Mouse (Mus musculus): ENCODE data around the gene Slmap. TPM values are rescaled to one million over a fixed set of nuclear protein-coding genes. Genes with fewer than 3 reads are reported as not detected.
"Not testable (repeated sequence)": the region's sequence is repeated elsewhere in the genome, so short reads cannot be mapped to it uniquely, and the experiment has no call there.

Gene Slmap
- 14.1 and 14.4 TPM in 2 replicates for polyA plus RNA-seq (2015; fragmentation: Nextera tagmentation; extraction: Ambion mirVana)

DNA sequence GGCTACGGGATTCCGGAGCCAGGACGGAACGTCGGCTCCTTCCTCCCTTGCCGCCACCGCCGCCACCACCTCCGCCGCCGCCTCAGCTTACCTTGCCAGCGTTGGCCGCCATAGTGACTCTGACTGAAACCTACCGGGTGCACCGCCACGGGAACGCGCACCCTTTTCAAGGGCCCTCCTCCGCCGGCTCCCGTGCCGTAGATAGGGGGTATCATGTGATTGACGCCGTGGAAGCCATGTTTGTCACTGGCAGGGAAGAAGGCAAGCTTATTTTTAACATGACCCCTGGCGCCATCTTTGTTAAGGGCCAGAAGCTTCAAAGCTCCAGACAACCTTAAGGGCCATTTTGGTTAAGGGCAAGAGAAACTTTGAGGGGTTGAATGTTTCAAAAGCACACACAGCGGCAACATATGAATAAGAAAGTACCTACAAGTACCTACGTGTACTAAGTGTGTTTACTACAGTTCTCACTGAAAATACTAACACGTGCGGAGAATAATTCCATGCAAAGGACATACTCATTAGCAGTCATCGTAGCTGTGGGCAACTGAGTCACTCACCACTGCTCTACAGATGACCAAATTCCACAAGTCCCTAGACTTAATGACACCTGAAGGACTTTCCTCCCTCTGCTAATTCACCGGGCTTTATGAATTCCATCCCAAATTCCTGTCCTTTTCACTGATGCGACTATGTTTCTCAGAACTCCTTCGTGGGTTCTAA, at the start of gene Slmap:
Gene Slmap (minus strand): TSS at position 175 of the 723 bp plus-strand sequence.
- 14% methylated on average over 31 of the region's 33 CpGs for WGBS
- H3K9me3 ChIP-seq = no peaks in the 10 kb centered on the region
- H3K27me3 ChIP-seq = no peaks in the 10 kb centered on the region
- ATAC-seq (ENCODE audit: low FRiP score, low read depth) = peak; percentile 96
- H3K9ac ChIP-seq = peak within 1 kb of the TSS; percentile 94
- H3K4me2 ChIP-seq = peak within 1 kb of the TSS; percentile 79
- H3K27ac ChIP-seq (replicated peaks) = peak within 1 kb of the TSS; percentile 87
- no peaks in the 10 kb centered on the region for H3K36me3 ChIP-seq
- H3K4me1 ChIP-seq (replicated peaks) = peaks cover 33% of the 10 kb centered on the region
- peak within 1 kb of the TSS; percentile 79 for H3K4me3 ChIP-seq

DNA sequence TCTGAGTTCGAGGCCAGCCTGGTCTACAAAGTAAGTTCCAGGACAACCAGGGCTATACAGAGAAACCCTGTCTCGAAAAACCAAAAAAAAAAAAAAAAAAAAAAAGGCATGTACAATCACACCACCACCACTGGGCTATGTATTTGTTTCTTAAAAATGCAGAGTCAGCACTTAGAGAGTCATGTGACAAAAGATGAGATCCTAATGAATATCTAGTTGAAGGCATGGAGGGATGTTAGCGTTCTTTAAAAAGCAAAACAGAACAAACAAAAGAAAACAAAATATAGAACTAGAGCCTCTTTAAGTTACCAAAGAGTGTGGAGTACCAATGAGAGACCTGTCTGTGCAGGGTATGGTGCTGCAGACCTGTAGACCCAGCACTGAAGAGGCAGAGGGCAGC, 48.9 kb upstream of the Slmap start:
- H3K4me3 ChIP-seq = no peak overlapping the region
- ATAC-seq (ENCODE audit: low FRiP score, low read depth) = no peak
- WGBS = 76% methylated on average over 3 of the region's 3 CpGs
- no peak overlapping the region for H3K4me2 ChIP-seq
- peaks cover 17% of the 10 kb centered on the region for H3K4me1 ChIP-seq (replicated peaks)
- H3K36me3 ChIP-seq = no peaks in the 10 kb centered on the region
- H3K27me3 ChIP-seq = no peaks in the 10 kb centered on the region
- no peak overlapping the region for H3K27ac ChIP-seq (replicated peaks)
- H3K9me3 ChIP-seq = no peaks in the 10 kb centered on the region
- no peak overlapping the region for H3K9ac ChIP-seq

DNA sequence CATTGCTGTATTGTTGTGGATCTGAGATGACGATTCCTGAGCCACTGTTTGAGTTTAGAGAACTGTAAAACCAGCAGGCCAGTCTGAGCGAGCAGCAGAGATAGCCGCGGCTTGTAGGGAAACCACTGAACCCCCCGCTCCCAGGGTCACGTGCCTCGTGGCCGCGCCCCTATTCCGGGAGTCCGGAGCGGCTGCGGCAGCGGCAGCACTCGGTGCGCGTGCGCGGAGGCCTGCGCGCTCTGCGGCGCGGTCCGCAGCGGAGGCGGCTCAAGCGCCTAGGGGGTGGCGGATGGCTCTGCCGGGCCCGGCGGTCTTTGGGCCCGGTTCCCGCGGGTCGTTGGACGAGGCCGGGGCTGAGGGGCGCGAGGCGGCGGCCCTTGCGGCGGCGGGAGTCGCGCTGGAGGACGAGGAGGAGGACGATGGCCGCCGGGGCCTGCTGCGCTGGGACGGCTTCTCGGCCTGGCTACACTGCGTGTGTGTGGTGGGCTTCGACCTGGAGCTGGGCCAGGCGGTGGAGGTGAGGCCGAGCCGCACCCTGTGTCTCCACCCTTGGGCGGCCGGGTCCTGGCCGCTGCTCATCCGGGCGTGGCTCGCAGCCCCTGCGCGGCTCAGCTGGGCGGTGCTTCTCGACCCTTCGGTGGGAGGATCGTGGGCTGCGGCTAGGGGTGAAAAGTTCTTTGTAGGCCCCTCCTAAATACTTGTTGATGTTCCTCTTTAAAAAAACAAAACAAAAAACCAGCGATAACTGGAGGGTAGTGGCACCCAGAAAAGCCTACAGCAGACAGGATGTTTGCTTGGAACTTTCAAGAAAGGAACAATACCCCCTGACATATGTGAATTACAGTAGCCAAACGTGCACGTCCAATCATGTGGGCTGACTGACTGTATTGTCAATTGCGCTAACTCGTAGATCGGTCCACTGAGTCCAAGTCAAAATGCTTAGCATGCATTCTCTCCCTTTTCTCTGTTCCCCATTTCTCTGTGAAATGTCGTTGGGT, 44.9 kb upstream of the Slmap start:
- Histone ChIP-seq H3K4me2 (peak overlapping the region; percentile 83), H3K9ac (peak overlapping the region; percentile 95), H3K27ac (replicated peaks) (peak overlapping the region; percentile 95), H3K36me3 (no peaks in the 10 kb centered on the region), H3K4me1 (replicated peaks) (peaks cover 18% of the 10 kb centered on the region), H3K9me3 (no peaks in the 10 kb centered on the region), H3K27me3 (no peaks in the 10 kb centered on the region), H3K4me3 (peak overlapping the region; percentile 86)
- peak; percentile 95 for ATAC-seq (ENCODE audit: low FRiP score, low read depth)
- under 1% methylated on average over 63 of the region's 79 CpGs for WGBS

DNA sequence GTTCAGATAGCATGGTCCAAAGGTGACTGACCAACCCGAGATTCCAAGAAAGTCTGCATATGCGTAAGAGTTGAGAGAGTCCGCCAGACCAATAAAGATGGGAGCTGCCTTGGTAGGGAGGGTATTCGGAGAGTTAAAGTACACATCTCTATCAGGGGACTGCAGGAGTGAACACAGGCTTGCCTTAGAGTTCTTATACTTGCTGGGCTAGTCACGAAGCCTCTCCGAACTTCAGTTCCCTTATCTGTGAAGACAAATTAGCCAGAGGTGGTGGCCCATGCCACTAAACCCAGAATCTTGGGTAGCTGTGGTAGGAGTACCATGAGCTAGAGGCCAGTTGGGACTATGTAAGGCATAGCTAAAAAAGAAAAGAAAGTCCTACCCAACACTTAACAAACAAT, 44.1 kb upstream of the Slmap start:
- no peak overlapping the region for H3K4me3 ChIP-seq
- 0 out of 2 replicates have a peak, but pooled peaks have one; percentile 39 for ATAC-seq (ENCODE audit: low FRiP score, low read depth)
- peaks cover 16% of the 10 kb centered on the region for H3K4me1 ChIP-seq (replicated peaks)
- H3K9me3 ChIP-seq = no peaks in the 10 kb centered on the region
- no peak overlapping the region for H3K27ac ChIP-seq (replicated peaks)
- no peaks in the 10 kb centered on the region for H3K27me3 ChIP-seq
- H3K4me2 ChIP-seq = peak overlapping the region; percentile 83
- H3K36me3 ChIP-seq = no peaks in the 10 kb centered on the region
- WGBS = 78% methylated on average over 6 of the region's 6 CpGs
- no peak overlapping the region for H3K9ac ChIP-seq

DNA sequence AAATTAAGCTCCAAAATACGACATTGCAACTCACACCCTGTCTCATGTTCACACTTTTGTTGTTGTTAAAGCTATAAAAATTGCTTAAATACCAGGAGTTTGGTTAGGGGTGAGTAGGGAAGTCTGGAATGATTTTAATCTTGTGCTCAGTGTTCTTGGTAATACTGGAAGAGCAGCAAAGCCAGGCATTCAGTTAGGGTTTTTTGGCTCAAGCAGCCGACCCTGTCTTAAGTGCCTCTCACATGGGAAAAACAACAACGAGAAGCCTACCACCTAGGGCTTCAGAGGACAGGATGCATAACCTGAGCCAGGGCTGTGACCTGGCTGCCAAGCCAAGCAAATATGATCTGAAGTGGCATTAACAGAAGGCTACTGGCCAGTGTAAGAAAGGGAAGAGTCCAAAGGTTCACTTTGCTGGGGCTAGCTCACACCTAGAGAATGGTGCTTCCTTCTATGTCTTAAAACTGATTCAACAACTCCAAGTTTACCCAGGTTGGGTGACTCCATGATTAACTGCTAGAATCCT, 41.6 kb upstream of the Slmap start:
- Histone ChIP-seq H3K4me1 (replicated peaks) (peaks cover 15% of the 10 kb centered on the region), H3K27me3 (no peaks in the 10 kb centered on the region), H3K27ac (replicated peaks) (no peak overlapping the region), H3K36me3 (no peaks in the 10 kb centered on the region), H3K9me3 (no peaks in the 10 kb centered on the region), H3K4me3 (no peak overlapping the region), H3K9ac (no peak overlapping the region), H3K4me2 (no peak overlapping the region)
- no peak for ATAC-seq (ENCODE audit: low FRiP score, low read depth)
- 74% methylated on average over 3 of the region's 3 CpGs for WGBS

DNA sequence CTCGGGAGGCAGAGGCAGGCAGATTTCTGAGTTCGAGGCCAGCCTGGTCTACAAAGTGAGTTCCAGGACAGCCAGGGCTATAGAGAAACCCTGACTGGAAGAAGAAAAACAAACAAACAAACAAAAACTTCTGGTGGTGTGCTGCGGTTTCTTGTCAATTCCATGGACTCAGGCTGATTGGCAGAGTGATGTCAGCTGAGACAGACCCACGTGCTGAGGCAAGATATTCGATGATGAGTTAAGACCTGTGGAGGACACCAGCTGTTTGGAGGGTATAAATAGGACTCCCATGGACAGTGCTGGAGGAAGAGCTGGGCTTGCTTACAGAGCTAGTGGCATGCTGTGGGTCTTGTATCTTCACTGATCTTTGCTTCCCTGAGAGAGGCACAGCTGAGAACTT, 38.8 kb upstream of the Slmap start, which contains the start of gene Dennd6a:
Gene Dennd6a (plus strand): TSS at position 301 of the 400 bp plus-strand sequence.
- H3K4me2 ChIP-seq = not testable (repeated sequence)
- 87% methylated on average over 5 of the region's 5 CpGs for WGBS

DNA sequence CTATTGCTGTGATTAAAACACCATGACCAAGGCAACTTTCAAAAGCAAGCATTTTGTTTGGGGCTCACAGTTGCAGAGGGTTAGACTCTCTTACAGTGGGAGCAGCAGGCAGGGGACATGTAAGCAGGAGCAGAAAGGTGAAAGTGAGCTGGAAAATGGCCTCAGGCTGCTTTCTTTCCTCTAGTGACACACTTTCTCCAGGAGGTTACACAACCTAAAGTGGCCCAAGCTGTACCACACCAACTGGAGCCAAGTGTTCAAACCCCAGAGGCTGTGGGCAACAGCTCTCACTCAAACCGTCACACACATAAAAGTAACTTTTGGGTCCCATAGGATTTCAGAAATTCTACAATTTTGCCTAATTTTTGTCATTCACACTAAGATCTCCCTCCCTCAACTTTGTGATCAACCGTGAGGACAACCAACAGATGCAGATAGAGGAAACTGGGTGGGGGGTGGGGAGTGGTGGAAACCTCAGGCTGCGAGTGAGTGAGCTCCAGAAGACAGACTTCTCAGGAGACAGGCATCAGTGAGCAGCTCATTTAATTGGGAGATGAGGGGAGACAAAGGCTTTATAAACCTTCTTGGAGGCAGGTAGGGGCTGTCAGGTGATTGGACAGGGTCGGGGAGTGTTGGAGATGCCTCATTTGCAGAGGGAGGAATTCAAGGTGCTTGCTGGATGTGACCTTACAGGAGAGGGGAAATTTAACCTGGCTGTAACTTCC, 37.4 kb upstream of the Slmap start:
- Histone ChIP-seq H3K4me3 (no peak overlapping the region), H3K4me1 (replicated peaks) (no peaks in the 10 kb centered on the region), H3K36me3 (no peaks in the 10 kb centered on the region), H3K27ac (replicated peaks) (no peak overlapping the region), H3K9me3 (no peaks in the 10 kb centered on the region), H3K9ac (no peak overlapping the region), H3K4me2 (no peak overlapping the region), H3K27me3 (no peaks in the 10 kb centered on the region)
- no peak for ATAC-seq (ENCODE audit: low FRiP score, low read depth)
- 64% methylated on average over 4 of the region's 4 CpGs for WGBS

More for the DNA sequence above, 38.8 kb upstream of the Slmap start, which contains the start of gene Dennd6a:
- H3K4me1 ChIP-seq (replicated peaks); H3K4me3 ChIP-seq; H3K27me3 ChIP-seq; H3K36me3 ChIP-seq; H3K9me3 ChIP-seq; ATAC-seq (ENCODE audit: low FRiP score, low read depth); H3K9ac ChIP-seq; H3K27ac ChIP-seq (replicated peaks): not testable (repeated sequence)

DNA sequence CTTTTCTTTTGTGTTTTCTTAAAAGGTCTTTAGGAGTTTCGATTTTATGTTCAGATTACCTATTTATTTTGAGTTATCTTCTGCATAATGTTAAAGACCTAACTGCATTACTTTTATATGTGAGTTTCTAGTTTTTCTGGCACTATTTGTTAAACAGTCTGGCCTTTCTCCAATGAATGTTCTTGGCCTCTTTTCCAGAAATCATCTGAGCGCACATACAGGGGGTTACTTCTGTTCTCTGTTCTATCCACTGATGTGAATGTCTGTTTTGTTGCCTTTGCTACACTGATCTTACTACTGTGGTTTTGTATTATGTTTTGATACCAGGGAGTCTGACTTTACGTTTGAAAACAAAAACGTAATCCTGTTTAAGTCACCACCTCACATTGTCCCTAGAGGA, 35.1 kb upstream of the Slmap start:
- no peaks in the 10 kb centered on the region for H3K36me3 ChIP-seq
- 89% methylated on average over 4 of the region's 4 CpGs for WGBS
- ATAC-seq (ENCODE audit: low FRiP score, low read depth) = no peak

DNA sequence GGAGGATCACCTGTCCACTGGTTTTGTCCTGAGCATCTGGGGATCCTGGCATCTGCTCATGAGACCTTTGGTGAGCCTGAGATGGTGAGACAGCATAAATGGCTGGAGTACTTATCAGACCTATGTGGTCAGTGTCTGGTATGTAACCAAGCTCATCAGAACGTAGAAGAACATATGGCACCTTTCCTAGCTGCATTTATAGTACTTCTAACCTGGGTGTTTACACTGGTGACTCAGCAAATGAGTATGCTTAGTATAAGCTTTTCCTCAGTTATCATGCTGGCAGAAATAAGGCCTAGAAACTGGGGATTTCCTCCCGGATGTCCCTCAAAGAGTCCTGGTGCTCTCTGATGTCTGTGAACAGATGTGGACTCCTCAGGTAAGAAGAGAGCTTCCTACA, 27.5 kb upstream of the Slmap start:
- Histone ChIP-seq H3K4me2 (no peak overlapping the region), H3K27ac (replicated peaks) (no peak overlapping the region), H3K4me1 (replicated peaks) (no peaks in the 10 kb centered on the region), H3K36me3 (no peaks in the 10 kb centered on the region), H3K9me3 (no peaks in the 10 kb centered on the region), H3K9ac (no peak overlapping the region), H3K4me3 (no peak overlapping the region), H3K27me3 (no peaks in the 10 kb centered on the region)
- WGBS = 94% methylated on average over 2 of the region's 2 CpGs
- no peak for ATAC-seq (ENCODE audit: low FRiP score, low read depth)

More for the DNA sequence above, 35.1 kb upstream of the Slmap start:
- Histone ChIP-seq H3K9me3 (no peaks in the 10 kb centered on the region), H3K4me3 (no peak overlapping the region), H3K9ac (no peak overlapping the region), H3K4me2 (no peak overlapping the region), H3K4me1 (replicated peaks) (no peaks in the 10 kb centered on the region), H3K27ac (replicated peaks) (no peak overlapping the region), H3K27me3 (no peaks in the 10 kb centered on the region)

DNA sequence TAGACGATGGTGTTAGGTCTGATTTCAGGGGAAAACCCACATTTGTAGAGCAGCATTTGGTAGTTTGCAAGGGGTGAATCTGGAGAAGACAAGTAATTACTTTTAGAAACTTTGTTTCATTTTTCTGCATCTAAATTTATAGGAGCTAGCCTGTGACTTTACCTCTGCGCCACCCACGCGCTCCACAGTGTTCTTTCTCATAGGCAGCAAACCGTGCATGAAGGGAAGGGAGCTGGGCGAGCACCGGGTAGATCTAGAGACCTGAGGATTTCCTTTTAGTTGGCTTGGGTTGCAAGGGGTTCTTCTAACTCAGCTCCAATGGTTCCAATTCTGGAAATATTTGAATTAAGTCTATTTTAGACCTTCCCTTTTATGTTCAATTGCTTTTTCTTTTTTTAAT, 23.8 kb upstream of the Slmap start:
- H3K4me1 ChIP-seq (replicated peaks) = no peaks in the 10 kb centered on the region
- no peaks in the 10 kb centered on the region for H3K36me3 ChIP-seq
- no peaks in the 10 kb centered on the region for H3K9me3 ChIP-seq
- no peaks in the 10 kb centered on the region for H3K27me3 ChIP-seq
- no peak for ATAC-seq (ENCODE audit: low FRiP score, low read depth)
- no peak overlapping the region for H3K27ac ChIP-seq (replicated peaks)
- H3K9ac ChIP-seq = no peak overlapping the region
- 91% methylated on average over 7 of the region's 7 CpGs for WGBS
- H3K4me2 ChIP-seq = no peak overlapping the region
- no peak overlapping the region for H3K4me3 ChIP-seq

DNA sequence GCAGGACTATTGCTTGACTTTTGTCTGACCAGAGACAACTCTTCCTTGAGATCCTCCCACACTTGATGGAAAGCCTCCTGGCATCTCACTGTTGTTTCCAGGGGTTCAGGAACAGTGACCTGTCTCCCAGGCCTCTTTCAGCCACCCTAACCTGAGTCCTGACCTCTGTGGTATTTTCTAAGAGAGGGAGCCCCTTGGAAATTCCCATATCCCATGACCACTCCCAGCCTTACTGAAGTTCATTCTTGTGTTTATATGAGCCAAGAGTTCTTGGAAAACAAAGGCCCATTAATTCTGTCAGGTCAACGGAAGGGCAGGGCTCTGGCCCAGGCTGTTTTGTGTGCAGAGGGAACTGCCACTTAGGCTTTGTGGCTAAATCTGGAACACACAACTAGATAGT, 22.9 kb upstream of the Slmap start:
- no peaks in the 10 kb centered on the region for H3K27me3 ChIP-seq
- no peaks in the 10 kb centered on the region for H3K4me1 ChIP-seq (replicated peaks)
- H3K9ac ChIP-seq = no peak overlapping the region
- no peak overlapping the region for H3K4me2 ChIP-seq
- WGBS = 58% methylated on average over 1 of the region's 1 CpGs
- H3K36me3 ChIP-seq = no peaks in the 10 kb centered on the region
- no peak overlapping the region for H3K4me3 ChIP-seq
- no peaks in the 10 kb centered on the region for H3K9me3 ChIP-seq
- ATAC-seq (ENCODE audit: low FRiP score, low read depth) = no peak
- H3K27ac ChIP-seq (replicated peaks) = no peak overlapping the region

All from hindbrain, embryonic 15.5 days (tissue).